16 mouse cellular contexts compared by ENCODE assay signal in genomic region chr11:113546217-113546877, GRCm38 (mm10).
DNase-seq lines count a peak whose midpoint lies in the region; ATAC-seq and TF ChIP-seq lines count a peak whose summit lies in the region.
"Had no signal": no experiment of that assay in that cellular context is flagged by ENCODE, and none has a peak within 500 bp of the region (broad histone marks: within the 10 kb centered on the region; RNA-seq: fewer than 3 reads in every experiment).

No protein-coding gene starts in this region.

- H3K79me2 ChIP-seq in myocyte (ENCODE audit: control insufficient read depth, insufficient read depth), result no peaks in the 10 kb centered on the region

- no peak for ATAC-seq in neural tube, embryonic 13.5 days (ENCODE audit: low read depth)
- no peak for ATAC-seq in embryonic facial prominence, embryonic 13.5 days (ENCODE audit: insufficient number of reproducible peaks, insufficient read depth, low FRiP score, low TSS enrichment, low read depth)
- no peak for ATAC-seq in kidney, embryonic 14.5 days (ENCODE audit: low FRiP score, low TSS enrichment)
- ATAC-seq in heart, embryonic 12.5 days (ENCODE audit: insufficient number of reproducible peaks, low FRiP score), result no peak

- H3K9me3 ChIP-seq in neural tube, embryonic 13.5 days, result peaks cover 7% of the 10 kb centered on the region; the same call in 1 of the 2 replicates
- no peaks in the 10 kb centered on the region for H3K9me3 ChIP-seq in embryonic facial prominence, embryonic 13.5 days
- no peaks in the 10 kb centered on the region for H3K9me3 ChIP-seq in kidney, embryonic 14.5 days (ENCODE audit: control insufficient read depth, low read length)
- H3K9me3 ChIP-seq in heart, embryonic 12.5 days (replicated peaks), result peaks cover 7% of the 10 kb centered on the region; the same call in 1 of the 2 replicates

- DNase-seq in neural tube, embryonic 10.5 days (ENCODE audit: extremely low spot score, low spot score), result no peak
- no peak for DNase-seq in cerebellum, adult 8-10 months
- no peak for DNase-seq in liver
- DNase-seq: adrenal gland, adult 8-10 months; cerebellum, postnatal 25 days; heart, adult 2 months; heart, postnatal 4 days; layer of hippocampus, adult 9-11 months; liver, embryonic 13.5 days; lung, postnatal 4 days had no signal

- 77% methylated on average over 11 of the region's 11 CpGs for WGBS in neural tube, embryonic 13.5 days
- 45% methylated on average over 11 of the region's 11 CpGs for WGBS in embryonic facial prominence, embryonic 13.5 days
- 53% methylated on average over 11 of the region's 11 CpGs for WGBS in kidney, embryonic 14.5 days
- WGBS in heart, embryonic 12.5 days, result 68% methylated on average over 11 of the region's 11 CpGs

- H3ac ChIP-seq in myocyte (ENCODE audit: control insufficient read depth, insufficient read length), result no peak overlapping the region

- H3K4me1 ChIP-seq in neural tube, embryonic 13.5 days (replicated peaks), result 0 out of 2 replicates have a peak, but pooled peaks cover 5% of the 10 kb centered on the region
- H3K4me1 ChIP-seq in embryonic facial prominence, embryonic 13.5 days, result peaks cover 12% of the 10 kb centered on the region
- H3K4me1 ChIP-seq in kidney, embryonic 14.5 days (ENCODE audit: control insufficient read depth, insufficient read depth, low read length), result peaks cover 8% of the 10 kb centered on the region; the same call in 1 of the 2 replicates
- H3K4me1 ChIP-seq in heart, embryonic 12.5 days (replicated peaks), result peaks cover 11% of the 10 kb centered on the region

- no peak overlapping the region for H3K4me3 ChIP-seq in neural tube, embryonic 13.5 days
- no peak overlapping the region for H3K4me3 ChIP-seq in embryonic facial prominence, embryonic 13.5 days
- no peak overlapping the region for H3K4me3 ChIP-seq in kidney, embryonic 14.5 days (ENCODE audit: low read length)
- no peak overlapping the region for H3K4me3 ChIP-seq in myocyte
- H3K4me3 ChIP-seq in heart, embryonic 12.5 days, result no peak overlapping the region
- H3K4me3 ChIP-seq: heart, adult 2 months; liver, embryonic 13.5 days had no signal

- no peaks in the 10 kb centered on the region for H3K36me3 ChIP-seq in neural tube, embryonic 13.5 days
- H3K36me3 ChIP-seq in embryonic facial prominence, embryonic 13.5 days, result no peaks in the 10 kb centered on the region
- no peaks in the 10 kb centered on the region for H3K36me3 ChIP-seq in kidney, embryonic 14.5 days (ENCODE audit: control insufficient read depth, insufficient read depth, low read length)
- H3K36me3 ChIP-seq in myocyte (ENCODE audit: control insufficient read depth, insufficient read depth), result no peaks in the 10 kb centered on the region
- H3K36me3 ChIP-seq in heart, embryonic 12.5 days, result peaks cover 11% of the 10 kb centered on the region; the same call in 1 of the 2 replicates

- H3K4me2 ChIP-seq in neural tube, embryonic 13.5 days, result no peak overlapping the region
- peak overlapping the region; percentile 36 for H3K4me2 ChIP-seq in embryonic facial prominence, embryonic 13.5 days
- no peak overlapping the region for H3K4me2 ChIP-seq in kidney, embryonic 14.5 days (replicated peaks; ENCODE audit: low read depth, low read length)
- H3K4me2 ChIP-seq in myocyte (ENCODE audit: low read depth), result peak overlapping the region; percentile 8
- no peak overlapping the region for H3K4me2 ChIP-seq in heart, embryonic 12.5 days
- H3K4me2 ChIP-seq: liver, embryonic 13.5 days had no signal

- no peak for TF ChIP-seq POLR2A in myocyte (IDR thresholded peaks at IDR 0.05; ENCODE audit: insufficient read length, low read depth)

- H3K27ac ChIP-seq in neural tube, embryonic 13.5 days (replicated peaks), result 0 out of 2 replicates have a peak overlapping the region, but pooled peaks have one; percentile 23
- peak overlapping the region; percentile 64 for H3K27ac ChIP-seq in embryonic facial prominence, embryonic 13.5 days
- peak overlapping the region; percentile 18; the same call in 1 of the 2 replicates for H3K27ac ChIP-seq in kidney, embryonic 14.5 days (ENCODE audit: low read depth, low read length)
- no peak overlapping the region for H3K27ac ChIP-seq in heart, embryonic 12.5 days (ENCODE audit: poor library complexity, severe bottlenecking)
- H3K27ac ChIP-seq: heart, adult 2 months; liver, embryonic 13.5 days had no signal

- no peaks in the 10 kb centered on the region for H3K27me3 ChIP-seq in neural tube, embryonic 13.5 days
- no peaks in the 10 kb centered on the region for H3K27me3 ChIP-seq in embryonic facial prominence, embryonic 13.5 days
- H3K27me3 ChIP-seq in kidney, embryonic 14.5 days (ENCODE audit: control insufficient read depth, insufficient read depth, low read length), result no peaks in the 10 kb centered on the region
- H3K27me3 ChIP-seq in myocyte (ENCODE audit: control insufficient read depth, insufficient read depth, insufficient read length), result no peaks in the 10 kb centered on the region
- no peaks in the 10 kb centered on the region for H3K27me3 ChIP-seq in heart, embryonic 12.5 days (replicated peaks)
- H3K27me3 ChIP-seq: CH12.LX; liver, embryonic 13.5 days had no signal

- no peak overlapping the region for H3K9ac ChIP-seq in neural tube, embryonic 13.5 days
- peak overlapping the region; percentile 44; the same call in 1 of the 2 replicates for H3K9ac ChIP-seq in embryonic facial prominence, embryonic 13.5 days
- H3K9ac ChIP-seq in kidney, embryonic 14.5 days (ENCODE audit: low read depth, low read length), result no peak overlapping the region
- no peak overlapping the region for H3K9ac ChIP-seq in heart, embryonic 12.5 days
- H3K9ac ChIP-seq: liver, embryonic 13.5 days had no signal

TF ChIP-seq in myocyte, 11 proteins besides CTCF, POLR2A, EP300 and RAD21:
- no peak for TF ChIP-seq REST (IDR thresholded peaks at IDR 0.05; ENCODE audit: insufficient read depth, insufficient read length)
- no peak for TF ChIP-seq TCF12 (IDR thresholded peaks at IDR 0.05; ENCODE audit: insufficient read depth, poor library complexity, severe bottlenecking)
- TF ChIP-seq MAX (IDR thresholded peaks at IDR 0.05; ENCODE audit: low read depth), result no peak
- TF ChIP-seq MYOD1 (IDR thresholded peaks at IDR 0.05; ENCODE audit: control insufficient read depth in 1 of 3, insufficient read length in 2 of 3, low read depth in 2 of 3), result no peak
- TF ChIP-seq POLR2AphosphoS2 (IDR thresholded peaks at IDR 0.05; ENCODE audit: insufficient read length, low read depth), result no peak
- no peak for TF ChIP-seq TCF3 (IDR thresholded peaks at IDR 0.05; ENCODE audit: insufficient read length, low read depth)
- no peak for TF ChIP-seq SRF (IDR thresholded peaks at IDR 0.05; ENCODE audit: control insufficient read depth, insufficient read length, low read depth)
- TF ChIP-seq CEBPB (IDR thresholded peaks at IDR 0.05; ENCODE audit: insufficient read depth, poor library complexity, severe bottlenecking), result no peak
- no peak for TF ChIP-seq E2F4 (IDR thresholded peaks at IDR 0.05; ENCODE audit: insufficient read depth)
- TF ChIP-seq USF1 (IDR thresholded peaks at IDR 0.05; ENCODE audit: low read depth), result no peak
- no peak for TF ChIP-seq MYOG (IDR thresholded peaks at IDR 0.05; ENCODE audit: control insufficient read depth in 1 of 3, insufficient read depth in 1 of 3, insufficient read length in 2 of 3, low read depth in 2 of 3)

Comparison
In these comparisons a context has a peak if more than half of its experiments do, and no peak if none do; other contexts are left out.
1. H3K4me2 ChIP-seq: peak in embryonic facial prominence, embryonic 13.5 days (single experiment) and myocyte (single experiment); none in neural tube, embryonic 13.5 days (single experiment), kidney, embryonic 14.5 days (single experiment) and heart, embryonic 12.5 days (single experiment).